Mouse (Mus musculus) embryonic facial prominence, embryonic 14.5 days (tissue): ENCODE measurements around the gene Hs3st3a1. TPM values are rescaled to one million over a fixed set of nuclear protein-coding genes. Genes with fewer than 3 reads are reported as not detected.

Source experiments
- ATAC-seq: fragments of 200-750 bp; cut with Nextera tagmentation; 2 replicates; pipeline ENCODE4 v1.8.0; 2017; ENCODE audit warnings: low read depth, moderate number of reproducible peaks, moderate TSS enrichment
- DNase-seq: peaks from one replicate; pipeline ENCODE4 v3.0.0-alpha.2; 2015; ENCODE audit warnings: low spot score
- H3K27ac ChIP-seq: fragments of 300-500 bp; sonication (generic); replicated peaks from 2 replicates; pipeline ENCODE4 v1.5.1; 2014; ENCODE audit warnings: low read depth, mild to moderate bottlenecking, low read length, moderate library complexity
- H3K27me3 ChIP-seq: fragments of 300-500 bp; sonication (generic); replicated peaks from 2 replicates; pipeline ENCODE4 v1.6.1; 2014; ENCODE audit warnings: low read length; ENCODE audit not compliant: control insufficient read depth, insufficient read depth
- H3K36me3 ChIP-seq: fragments of 300-500 bp; sonication (generic); 2 replicates; pipeline ENCODE4 v1.6.1; 2014; ENCODE audit warnings: low read length, mixed read lengths; ENCODE audit not compliant: control insufficient read depth, insufficient read depth
- H3K4me1 ChIP-seq: fragments of 300-500 bp; sonication (generic); 2 replicates; pipeline ENCODE4 v1.6.1; 2014; ENCODE audit warnings: antibody characterized with exemption, low read length; ENCODE audit not compliant: control insufficient read depth, insufficient read depth
- H3K4me2 ChIP-seq: fragments of 300-500 bp; sonication (generic); 2 replicates; pipeline ENCODE4 v1.6.1; 2014; ENCODE audit warnings: low read depth, mild to moderate bottlenecking, low read length, moderate library complexity, mixed read lengths
- H3K4me3 ChIP-seq: fragments of 300-500 bp; sonication (generic); 2 replicates; pipeline ENCODE4 v1.5.1; 2014; ENCODE audit warnings: low read depth, mild to moderate bottlenecking, low read length
- H3K9ac ChIP-seq: fragments of 300-500 bp; sonication (generic); 2 replicates; pipeline ENCODE4 v1.6.1; 2014; ENCODE audit warnings: low read depth, mild to moderate bottlenecking, low read length, moderate library complexity, mixed read lengths
- H3K9me3 ChIP-seq: fragments of 300-500 bp; sonication (generic); 2 replicates; pipeline ENCODE4 v1.6.1; 2016; ENCODE audit warnings: low read length; ENCODE audit not compliant: control insufficient read depth
- WGBS: fragments of 180-500 bp; shearing (Covaris S2); extraction: QIAGEN DNeasy Blood & Tissue Kit; methylation state at CpG from one replicate; pipeline ENCODE4 v1.1.7; 2014; 5-methylcytosine and 5-hydroxymethylcytosine counted together
- polyA plus RNA-seq: library from polyadenylated mRNA; unstranded; fragments of >200 nt; fragmentation: Nextera tagmentation; extraction: Ambion mirVana; gene quantifications from 2 replicates; pipeline ENCODE4 v1.2.1, GENCODE M21; 2014

The Hs3st3a1 gene
- polyA plus RNA-seq, 1 experiment from 2014 or later: 2.5 TPM

DNA sequence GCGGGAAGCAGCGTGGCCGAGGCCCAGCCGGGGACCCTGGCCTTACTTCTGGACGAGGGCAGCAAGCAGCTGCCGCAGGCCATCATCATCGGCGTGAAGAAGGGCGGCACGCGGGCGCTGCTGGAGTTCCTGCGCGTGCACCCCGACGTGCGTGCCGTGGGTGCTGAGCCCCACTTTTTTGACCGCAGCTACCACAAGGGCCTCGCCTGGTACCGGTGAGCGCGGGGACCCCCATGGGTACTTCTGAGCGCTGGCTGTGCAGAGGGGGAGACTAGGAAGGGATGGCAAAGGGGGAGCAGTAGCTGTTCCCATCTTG lies 1.2 kb downstream of the Hs3st3a1 start, which contains the start of gene F930015N05Rik:
Gene F930015N05Rik, minus strand, starts transcription at position 242 of the 316 bp plus-strand sequence.
- H3K4me2 ChIP-seq: peak within 1 kb of the TSS; percentile 98
- no peak for DNase-seq
- no peaks in the 10 kb centered on the region for H3K36me3 ChIP-seq
- under 1% methylated on average over 22 of the region's 24 CpGs for WGBS
- no peak for ATAC-seq
- peaks cover 3% of the 10 kb centered on the region; the same call in 1 of the 2 replicates for H3K4me1 ChIP-seq
- H3K9ac ChIP-seq: peak within 1 kb of the TSS; percentile 83
- no peaks in the 10 kb centered on the region for H3K9me3 ChIP-seq
- peaks cover 12% of the 10 kb centered on the region; the same call in 1 of the 2 replicates for H3K27me3 ChIP-seq
- H3K4me3 ChIP-seq: peak within 1 kb of the TSS; percentile 68
- H3K27ac ChIP-seq: peak within 1 kb of the TSS; percentile 84

DNA sequence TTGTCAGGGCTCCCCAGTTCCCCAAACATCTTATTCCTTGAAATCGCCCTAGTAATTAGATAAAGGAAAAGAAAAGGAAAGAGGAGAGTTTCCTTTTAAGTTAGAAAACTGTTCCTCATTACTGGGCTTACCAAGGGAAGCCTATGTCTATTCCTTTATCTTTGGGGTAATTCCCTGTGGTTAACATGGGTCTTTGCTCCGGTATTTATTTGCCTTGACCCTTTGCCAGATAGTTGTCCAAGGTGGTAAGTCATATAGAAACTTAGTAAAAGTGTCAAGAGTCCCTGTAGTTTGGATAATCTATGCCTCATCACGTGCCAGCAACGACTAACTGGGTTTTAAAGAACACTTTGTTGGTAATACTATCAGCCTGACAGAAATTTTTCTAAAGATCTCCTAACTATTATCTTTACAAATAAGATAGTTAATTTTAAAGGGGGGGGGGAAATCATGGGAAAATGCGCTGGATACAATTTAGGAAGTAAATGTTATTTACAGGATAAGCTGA lies 1.7 kb downstream of the Hs3st3a1 start:
- H3K36me3 ChIP-seq: no peaks in the 10 kb centered on the region
- WGBS: 17% methylated on average over 5 of the region's 5 CpGs
- peaks cover 3% of the 10 kb centered on the region; the same call in 1 of the 2 replicates for H3K4me1 ChIP-seq
- H3K4me3 ChIP-seq: peak overlapping the region; percentile 68
- no peak for DNase-seq
- peaks cover 12% of the 10 kb centered on the region; the same call in 1 of the 2 replicates for H3K27me3 ChIP-seq
- H3K4me2 ChIP-seq: peak overlapping the region; percentile 98
- H3K9ac ChIP-seq: peak overlapping the region; percentile 83
- H3K9me3 ChIP-seq: no peaks in the 10 kb centered on the region
- peak overlapping the region; percentile 84; the same call in 1 of the 2 replicates for H3K27ac ChIP-seq
- ATAC-seq: no peak

DNA sequence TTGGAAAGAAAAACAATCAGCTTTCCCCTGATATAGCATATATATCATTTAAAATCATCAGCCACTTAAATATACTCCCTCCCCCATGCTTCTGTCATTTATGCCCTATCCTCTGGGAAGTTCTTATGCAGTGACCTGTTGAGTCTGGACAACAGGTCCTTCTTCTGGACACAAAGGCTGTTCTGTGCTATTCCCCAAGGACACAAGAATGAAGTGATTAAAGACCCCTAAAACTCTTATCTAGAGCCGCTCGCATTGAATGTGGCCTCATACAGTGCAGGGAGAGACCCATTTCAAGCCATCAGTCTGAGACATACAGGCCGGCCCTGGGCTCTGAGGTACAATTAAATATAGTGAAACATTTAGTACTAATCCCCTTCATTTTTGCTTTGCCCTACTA lies 2.6 kb downstream of the Hs3st3a1 start:
- no peaks in the 10 kb centered on the region for H3K9me3 ChIP-seq
- no peaks in the 10 kb centered on the region for H3K36me3 ChIP-seq
- H3K4me1 ChIP-seq: peaks cover 3% of the 10 kb centered on the region; the same call in 1 of the 2 replicates
- no peak overlapping the region for H3K27ac ChIP-seq
- WGBS: 56% methylated on average over 3 of the region's 3 CpGs
- ATAC-seq (no peak), DNase-seq (no peak)
- peak overlapping the region; percentile 68 for H3K4me3 ChIP-seq
- peaks cover 12% of the 10 kb centered on the region; the same call in 1 of the 2 replicates for H3K27me3 ChIP-seq
- peak overlapping the region; percentile 98 for H3K4me2 ChIP-seq
- no peak overlapping the region; the same call in 1 of the 2 replicates for H3K9ac ChIP-seq

DNA sequence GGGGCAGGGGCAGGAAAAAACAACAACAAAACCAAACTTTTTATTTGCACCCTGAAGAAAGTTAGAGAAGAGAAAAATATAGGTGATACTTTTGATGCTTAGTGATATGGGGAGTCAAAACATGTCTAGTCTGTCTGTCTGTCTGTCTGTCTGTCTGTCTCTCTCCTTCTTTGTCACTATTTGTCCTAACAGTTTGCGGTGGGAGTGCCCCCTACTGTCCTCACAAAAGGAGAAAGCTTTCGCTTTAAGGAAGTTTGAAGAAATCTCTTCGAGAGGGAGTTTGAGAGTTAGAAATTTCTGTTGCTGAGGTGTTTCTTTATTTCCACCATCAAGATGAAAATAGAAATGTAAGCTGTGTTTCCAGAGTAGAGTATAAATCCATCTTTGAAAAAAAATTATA lies 3.8 kb downstream of the Hs3st3a1 start:
- peaks cover 12% of the 10 kb centered on the region; the same call in 1 of the 2 replicates for H3K27me3 ChIP-seq
- no peaks in the 10 kb centered on the region for H3K9me3 ChIP-seq
- H3K9ac ChIP-seq: no peak overlapping the region
- no peak for ATAC-seq
- 28% methylated on average over 3 of the region's 3 CpGs for WGBS
- no peaks in the 10 kb centered on the region for H3K36me3 ChIP-seq
- H3K27ac ChIP-seq: no peak overlapping the region
- H3K4me3 ChIP-seq: no peak overlapping the region; the same call in 1 of the 2 replicates
- DNase-seq: peak; percentile 39
- peak overlapping the region; percentile 98 for H3K4me2 ChIP-seq
- peaks cover 3% of the 10 kb centered on the region; the same call in 1 of the 2 replicates for H3K4me1 ChIP-seq

DNA sequence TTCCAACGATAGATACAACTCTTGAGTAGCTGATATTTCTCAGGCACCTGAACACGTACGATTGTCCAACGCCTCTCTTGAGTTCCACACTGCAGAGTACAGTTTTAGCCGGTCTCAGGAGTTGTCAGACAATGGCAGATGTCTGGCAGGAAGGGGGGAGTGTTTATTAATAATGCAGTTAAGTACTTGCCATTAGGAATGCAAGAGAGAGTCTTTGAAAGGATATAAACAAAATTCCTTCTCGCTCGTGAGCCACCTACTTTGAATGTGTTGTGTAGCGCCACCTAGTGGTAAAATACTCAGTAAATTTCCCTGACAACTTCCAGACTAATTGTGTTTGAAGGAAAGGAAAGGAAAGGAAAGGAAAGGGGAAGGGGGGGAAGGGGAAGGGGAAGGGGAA lies 7.0 kb downstream of the Hs3st3a1 start:
- Histone ChIP-seq H3K4me2 (peak overlapping the region; percentile 30; the same call in 1 of the 2 replicates), H3K27me3 (0 out of 2 replicates have a peak, but pooled peaks cover 5% of the 10 kb centered on the region), H3K27ac (no peak overlapping the region), H3K36me3 (no peaks in the 10 kb centered on the region), H3K4me3 (no peak overlapping the region), H3K9ac (no peak overlapping the region), H3K9me3 (no peaks in the 10 kb centered on the region), H3K4me1 (peaks cover 3% of the 10 kb centered on the region; the same call in 1 of the 2 replicates)
- DNase-seq (peak; percentile 92), ATAC-seq (no peak)
- WGBS: 31% methylated on average over 8 of the region's 8 CpGs

DNA sequence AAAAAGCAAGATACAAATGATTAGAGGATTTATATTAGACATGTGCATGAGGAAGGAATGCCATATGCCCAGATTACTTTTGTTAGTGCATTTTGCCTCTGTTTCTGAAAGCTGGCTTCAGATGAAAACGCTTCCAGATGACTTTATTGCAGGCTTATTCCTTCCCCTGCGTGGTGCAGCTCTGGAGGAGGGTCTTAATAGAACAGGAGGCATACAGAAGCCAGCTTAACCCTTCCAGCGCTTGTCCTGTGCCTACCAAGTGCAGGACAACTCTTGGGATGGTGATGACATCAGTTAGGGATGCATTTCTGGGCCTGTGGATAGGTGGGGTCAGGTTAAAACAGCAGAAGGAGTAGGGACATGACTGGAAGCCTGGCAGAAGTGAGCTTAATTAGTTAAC lies 7.6 kb downstream of the Hs3st3a1 start:
- H3K27ac ChIP-seq: no peak overlapping the region
- no peaks in the 10 kb centered on the region for H3K9me3 ChIP-seq
- no peak overlapping the region for H3K9ac ChIP-seq
- no peak for ATAC-seq
- H3K27me3 ChIP-seq: 0 out of 2 replicates have a peak, but pooled peaks cover 2% of the 10 kb centered on the region
- WGBS: 34% methylated on average over 3 of the region's 3 CpGs
- no peaks in the 10 kb centered on the region for H3K36me3 ChIP-seq
- peak; percentile 27 for DNase-seq
- H3K4me2 ChIP-seq: no peak overlapping the region
- peaks cover 2% of the 10 kb centered on the region; the same call in 1 of the 2 replicates for H3K4me1 ChIP-seq
- H3K4me3 ChIP-seq: no peak overlapping the region

DNA sequence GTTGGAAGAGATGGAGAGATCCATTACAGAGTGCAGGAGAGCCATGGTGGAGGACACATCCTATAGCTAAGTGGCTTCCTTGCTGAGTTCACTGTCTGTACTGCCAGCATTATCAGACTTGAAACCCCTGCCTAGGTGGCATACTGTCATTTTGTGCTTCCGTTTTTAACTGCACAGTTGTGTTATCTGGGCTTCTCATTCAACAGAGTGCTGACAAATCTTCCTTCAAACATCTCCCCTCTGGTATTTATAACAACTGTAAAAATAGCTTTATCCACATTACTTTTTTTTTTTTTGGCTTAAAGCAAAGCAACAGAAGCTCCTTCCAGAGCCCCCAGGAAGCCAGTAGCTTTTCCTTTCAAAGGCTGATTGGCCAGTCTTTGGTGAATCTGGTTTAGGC lies 10.1 kb downstream of the Hs3st3a1 start:
- Histone ChIP-seq H3K27ac (no peak overlapping the region), H3K9me3 (no peaks in the 10 kb centered on the region), H3K4me1 (0 out of 2 replicates have a peak, but pooled peaks cover 4% of the 10 kb centered on the region), H3K4me3 (no peak overlapping the region), H3K4me2 (no peak overlapping the region), H3K36me3 (no peaks in the 10 kb centered on the region), H3K9ac (no peak overlapping the region), H3K27me3 (no peaks in the 10 kb centered on the region)
- ATAC-seq (no peak), DNase-seq (no peak)
- 84% methylated on average over 1 of the region's 1 CpGs for WGBS

DNA sequence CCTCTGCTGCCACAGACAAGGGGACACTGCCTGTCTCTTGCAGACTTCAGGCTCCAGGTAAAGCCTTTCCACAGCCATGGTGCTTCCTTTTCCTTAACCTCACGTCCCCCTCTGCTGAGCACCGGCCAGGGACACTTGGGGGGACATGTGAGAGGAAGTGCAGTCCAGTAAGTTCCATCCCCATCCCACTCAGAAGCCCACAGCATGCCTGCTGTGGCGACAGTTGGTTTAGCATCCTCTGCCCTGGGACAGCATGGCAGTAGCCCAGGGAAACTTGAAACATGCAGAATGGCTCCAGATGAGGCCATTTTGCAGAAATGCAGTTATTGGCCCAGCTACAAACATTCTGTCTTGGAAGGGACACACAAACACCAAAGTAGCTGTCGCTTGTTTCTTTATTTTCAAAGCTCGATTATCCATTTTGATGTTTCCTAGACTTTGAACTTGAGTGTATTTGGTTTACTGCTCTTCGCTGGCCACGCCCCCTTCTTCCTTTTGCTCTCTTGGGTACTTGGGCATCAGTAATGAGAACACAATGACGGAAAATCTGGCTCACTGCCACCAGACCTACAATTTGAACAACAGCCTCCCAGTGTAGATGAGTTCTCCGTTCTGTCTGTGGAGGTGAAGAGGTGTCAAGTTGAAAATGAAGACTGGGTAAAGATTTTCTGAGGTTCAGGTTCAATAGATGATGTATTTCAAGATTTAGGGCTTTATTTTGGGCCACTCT lies 13.6 kb downstream of the Hs3st3a1 start:
- Histone ChIP-seq H3K9ac (no peak overlapping the region), H3K27me3 (no peaks in the 10 kb centered on the region), H3K4me1 (0 out of 2 replicates have a peak, but pooled peaks cover 4% of the 10 kb centered on the region), H3K27ac (no peak overlapping the region), H3K4me2 (no peak overlapping the region), H3K9me3 (no peaks in the 10 kb centered on the region), H3K4me3 (no peak overlapping the region), H3K36me3 (no peaks in the 10 kb centered on the region)
- no peak for ATAC-seq
- peak; percentile 47 for DNase-seq
- WGBS: 67% methylated on average over 9 of the region's 9 CpGs
